Mouse (Mus musculus): ENCODE data around the gene Tmem30c.

DNA sequence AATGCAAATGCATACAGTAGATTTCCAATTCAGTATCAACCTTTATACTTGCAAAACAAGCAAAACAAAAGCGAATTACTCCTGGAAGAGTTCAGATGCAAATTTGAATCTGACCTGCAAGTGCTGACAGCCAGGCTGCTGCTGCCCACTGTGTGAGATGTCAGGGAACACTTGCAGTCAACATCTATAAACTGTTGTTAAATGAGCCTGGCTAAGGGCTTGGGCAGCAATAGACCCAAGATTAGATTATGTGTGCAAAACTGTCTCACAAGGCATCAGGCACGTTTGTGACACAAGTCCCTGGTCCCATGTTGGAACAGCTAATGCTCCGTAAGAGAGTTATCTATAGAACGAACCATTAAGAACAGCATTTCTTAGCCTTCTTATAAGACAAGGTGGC is 369 bp downstream of the Tmem30c start:
- TF ChIP-seq POLR2A (IDR thresholded peaks at IDR 0.05; ENCODE audit: control insufficient read depth, extremely low read depth, insufficient read depth, low read length, poor library complexity) (no peak), CTCF (IDR thresholded peaks at IDR 0.05; ENCODE audit: borderline replicate concordance, control insufficient read depth, extremely low read depth, insufficient read depth, low read length, poor library complexity) (no peak)
